Mouse (Mus musculus) E14TG2a.4 (cell line): ENCODE data around the gene Pagr1a.

Source experiments
- CTCF ChIP-seq: conservative IDR thresholded peaks from 2 replicates; pipeline ENCODE4 v1.5.1; 2014; ENCODE audit warnings: low read length
- NANOG ChIP-seq: IDR thresholded peaks from 2 replicates; pipeline ENCODE4 v1.6.1; 2014; ENCODE audit warnings: borderline replicate concordance, low read length, mixed read lengths
- POU5F1 ChIP-seq: IDR thresholded peaks from 2 replicates; pipeline ENCODE4 v1.6.1; 2014; ENCODE audit warnings: low read length, borderline replicate concordance

DNA sequence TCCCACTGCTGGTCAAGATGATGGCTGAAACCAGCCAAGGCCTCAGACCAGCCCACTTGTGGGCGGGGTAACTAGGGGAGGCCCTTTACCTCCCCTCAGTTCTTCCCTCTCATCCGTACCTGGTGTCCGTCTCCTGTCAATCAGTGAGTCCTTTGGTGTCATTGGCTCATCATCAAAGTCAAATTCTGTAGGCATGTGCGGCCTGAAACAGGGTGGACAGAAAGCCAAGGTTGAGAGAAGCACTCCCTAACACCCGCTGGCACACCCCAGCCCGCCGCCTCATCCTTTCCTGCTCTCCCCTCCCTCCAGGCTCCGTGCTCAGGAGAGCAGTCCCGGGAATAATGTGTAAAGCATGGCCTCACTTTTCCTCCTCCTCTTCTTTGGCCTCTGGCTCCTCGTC, 1.1 kb downstream of the Pagr1a start:
- no peak for TF ChIP-seq CTCF
- no peak for TF ChIP-seq NANOG
- TF ChIP-seq POU5F1: no peak
